Mouse (Mus musculus): ENCODE measurements at regions not wholly inside any gene's neighbourhood (a gene's known extent, or its start where the extent isn't known, plus 50 kb on each side); places are given as distances from the start of the nearest gene placed in this dataset.

DNA sequence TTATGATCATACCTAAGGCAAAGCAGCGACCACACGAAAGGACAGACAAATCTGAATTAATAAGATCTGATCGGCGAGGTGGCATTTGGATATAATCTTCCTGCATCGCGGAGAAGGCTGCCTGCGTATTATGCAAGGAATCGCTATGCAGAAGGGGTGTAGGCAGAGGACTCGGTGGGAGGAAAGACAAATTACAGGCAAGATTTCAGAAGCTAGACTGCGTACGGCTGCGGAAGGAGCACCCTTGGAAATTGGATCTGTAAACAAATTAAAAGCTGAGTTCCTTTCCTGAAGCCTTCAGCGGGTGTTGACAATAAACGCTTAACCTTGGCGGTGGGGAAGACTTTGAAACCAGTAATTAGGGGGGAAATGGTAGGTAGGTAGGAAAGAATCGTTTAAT is 257.3 kb downstream of the Barhl2 start:
- ATAC-seq (replicated peaks; ENCODE audit: poor library complexity): no peak

DNA sequence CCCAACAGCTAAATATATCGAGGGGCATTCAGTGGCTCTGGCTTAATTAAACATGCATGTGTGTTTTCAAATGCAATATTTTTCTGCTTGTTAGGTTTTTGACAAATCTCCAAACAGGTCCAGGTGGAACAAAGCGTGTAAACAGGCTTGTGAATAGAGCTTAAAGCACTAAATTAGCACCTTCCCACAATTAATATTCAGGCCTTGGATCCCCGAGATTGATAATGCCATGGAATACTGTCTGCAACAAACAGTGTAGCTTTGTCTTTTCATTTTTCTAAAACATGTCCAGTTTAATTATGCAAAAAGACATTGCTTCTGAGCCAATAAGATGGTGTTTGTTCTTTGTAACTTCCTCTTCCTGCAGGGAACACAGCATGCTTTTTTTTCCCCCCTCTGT is 258.9 kb downstream of the Barhl2 start:
- no peak for ATAC-seq (replicated peaks; ENCODE audit: poor library complexity)

DNA sequence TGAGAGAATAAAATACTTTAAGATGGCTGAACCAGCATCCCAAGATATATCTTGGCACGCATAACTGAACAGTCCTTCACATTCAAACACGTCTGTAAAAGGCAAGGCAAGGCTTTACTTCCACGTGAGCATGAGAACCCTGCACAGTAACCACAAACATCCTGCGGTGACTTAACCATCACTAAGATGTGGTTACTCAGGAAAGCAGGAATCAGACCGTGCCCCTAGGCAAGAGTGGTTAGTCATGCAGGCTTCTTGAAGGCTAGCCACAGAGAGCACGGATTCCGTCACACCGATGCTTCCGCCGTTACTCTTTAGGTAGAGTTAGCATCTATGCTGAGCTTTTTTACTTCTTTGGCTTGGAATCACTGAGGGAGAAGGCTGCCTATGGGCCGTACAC is 266.8 kb downstream of the Barhl2 start:
- no peak for ATAC-seq (replicated peaks; ENCODE audit: poor library complexity)

DNA sequence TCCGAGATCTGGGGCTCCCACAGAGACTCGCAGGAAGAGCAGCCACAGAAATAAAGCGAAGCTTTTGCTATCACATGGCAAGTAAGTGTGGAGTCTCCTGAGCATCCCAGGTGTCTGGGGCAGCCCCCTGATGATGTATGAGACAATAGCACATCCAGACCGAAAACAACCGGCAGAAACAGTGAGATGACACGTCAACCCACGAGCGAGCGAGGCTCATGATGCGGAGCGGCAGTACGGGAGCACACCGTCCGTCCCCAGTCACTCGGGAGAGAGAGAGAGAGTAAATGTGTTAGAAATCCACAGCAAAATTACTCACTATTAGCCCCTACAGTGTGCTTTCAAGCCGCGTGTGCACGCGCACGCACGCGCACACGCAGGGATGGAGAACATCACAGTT is 276.2 kb downstream of the Barhl2 start:
- ATAC-seq (replicated peaks; ENCODE audit: poor library complexity): no peak

DNA sequence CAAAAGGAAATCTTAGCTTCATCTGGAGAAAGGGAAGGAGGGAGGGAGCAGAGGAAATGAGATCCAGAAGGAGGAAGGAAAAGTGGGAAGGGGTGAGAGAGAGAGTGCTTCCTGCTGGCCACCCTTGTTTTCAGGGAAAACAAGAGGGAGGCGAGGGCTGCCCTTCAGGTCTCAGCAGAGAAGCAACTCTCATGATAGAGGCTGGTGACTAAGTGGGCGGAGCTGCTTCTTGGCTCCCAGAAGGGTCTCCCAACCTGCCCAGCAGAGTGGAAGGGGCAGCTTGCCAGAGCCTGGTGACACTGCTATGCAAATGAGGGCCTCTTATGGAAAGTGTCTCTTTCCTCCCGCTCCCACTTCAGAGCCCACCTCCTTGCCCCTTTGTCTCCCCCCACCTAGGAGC is 285.8 kb downstream of the Barhl2 start:
- ATAC-seq (replicated peaks; ENCODE audit: poor library complexity): no peak

DNA sequence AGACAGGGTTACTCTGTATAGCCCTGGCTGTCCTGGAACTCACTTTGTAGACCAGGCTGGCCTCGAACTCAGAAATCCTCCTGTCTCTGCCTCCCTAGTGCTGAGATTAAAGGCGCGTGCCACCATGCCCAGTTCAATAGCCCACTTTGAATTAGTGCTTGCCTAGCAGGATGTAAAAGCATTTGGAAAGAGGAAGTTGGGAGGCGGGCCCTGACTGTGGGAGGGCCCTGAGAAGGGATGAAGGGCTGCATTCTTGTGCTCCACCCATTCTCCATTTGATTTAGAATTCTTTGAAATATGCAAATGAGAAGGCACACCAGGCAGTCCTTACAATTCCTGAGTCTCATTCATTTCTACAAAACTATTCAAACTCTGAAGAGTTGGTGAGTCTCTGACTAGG is 287.6 kb downstream of the Barhl2 start:
- no peak for ATAC-seq (replicated peaks; ENCODE audit: poor library complexity)

DNA sequence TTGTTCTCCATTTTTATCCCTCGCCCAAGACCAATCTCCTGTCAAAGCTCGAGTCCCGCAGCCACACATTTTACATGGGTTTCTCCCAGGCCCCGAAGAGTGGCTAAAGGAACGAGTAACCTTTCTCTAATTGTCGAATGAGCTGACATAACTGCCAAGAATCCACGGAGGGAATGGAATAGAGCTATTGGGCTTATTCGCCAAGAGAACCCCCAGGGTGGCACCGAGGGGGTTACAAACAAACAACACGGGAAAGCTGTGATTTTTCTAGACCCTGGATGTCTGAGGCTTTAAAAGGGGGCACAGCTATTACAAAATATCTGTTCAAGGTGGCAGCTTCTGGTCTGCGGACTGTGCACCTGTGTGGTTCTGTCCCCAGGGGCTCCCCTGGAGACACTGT is 290.4 kb downstream of the Barhl2 start:
- ATAC-seq (replicated peaks; ENCODE audit: poor library complexity): no peak

DNA sequence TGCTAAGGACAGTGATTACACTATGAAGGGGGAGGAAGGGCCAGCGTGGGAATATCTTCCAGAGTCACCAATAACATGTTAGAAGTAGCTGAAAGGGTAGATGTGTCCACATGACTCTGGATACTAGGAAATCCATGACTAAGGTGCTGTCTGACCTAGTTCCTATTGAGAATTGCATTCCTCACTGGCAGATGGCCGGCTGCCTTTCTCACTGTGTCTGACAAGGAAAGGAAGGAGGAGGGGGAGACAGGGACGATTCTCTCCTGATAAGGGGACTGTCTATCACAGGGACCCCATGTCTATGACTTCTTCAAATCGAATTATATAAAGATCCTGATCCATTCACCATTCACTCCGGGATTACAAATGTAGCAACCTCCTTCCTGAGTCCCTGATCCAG is 289.9 kb downstream of the Zfp326 start:
- ATAC-seq (replicated peaks; ENCODE audit: poor library complexity): no peak

DNA sequence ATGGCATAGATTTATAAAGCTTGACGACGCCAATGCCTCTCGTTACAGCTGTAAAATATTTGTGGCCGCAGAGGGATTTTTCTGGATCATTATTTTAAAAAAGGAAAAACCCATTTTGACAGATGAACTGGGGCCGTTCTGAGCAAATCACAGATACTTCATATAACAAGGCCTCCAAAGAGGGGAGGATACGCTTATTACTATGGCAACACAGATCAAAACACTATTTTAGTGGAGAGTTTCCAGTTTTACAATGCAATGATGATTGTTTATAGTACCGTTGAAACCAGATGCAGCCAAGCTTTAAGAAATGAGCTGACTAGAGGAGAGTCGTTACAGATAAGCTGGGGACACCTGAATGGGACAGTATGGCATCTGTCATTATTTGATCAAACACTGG is 287.8 kb downstream of the Zfp326 start:
- no peak for ATAC-seq (replicated peaks; ENCODE audit: poor library complexity)

DNA sequence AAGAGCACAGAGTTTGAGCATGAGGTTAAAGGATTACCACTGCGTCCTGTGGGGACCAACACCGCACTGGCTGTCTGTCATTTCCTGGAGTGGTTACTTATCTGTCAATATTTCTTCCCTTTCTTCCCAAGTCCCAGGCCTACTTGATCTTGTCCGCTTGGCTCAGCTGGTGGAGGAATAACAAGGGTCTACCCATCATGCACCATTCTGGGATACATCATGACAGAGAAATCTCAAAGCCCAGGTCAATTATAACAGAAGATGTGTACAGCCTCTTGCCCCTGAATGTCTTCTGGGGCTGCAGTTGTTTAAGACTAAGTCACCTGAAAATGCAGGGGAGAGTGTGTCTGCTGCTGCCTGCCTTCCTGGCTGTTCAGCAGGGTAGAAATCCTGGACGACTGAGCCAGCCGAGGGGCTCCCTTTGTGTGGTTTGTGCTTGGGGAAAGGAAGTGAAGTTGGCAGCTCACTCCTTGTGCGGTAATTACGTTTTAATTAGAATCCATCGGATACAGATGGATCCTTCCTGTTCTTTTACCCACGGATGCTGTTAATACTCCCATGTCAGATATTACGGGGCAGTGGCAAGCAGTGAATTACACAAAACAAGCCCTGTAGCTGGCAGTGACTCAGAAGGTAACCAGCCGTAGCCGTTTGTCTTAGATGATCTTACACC is 286.8 kb downstream of the Zfp326 start:
- ATAC-seq (replicated peaks; ENCODE audit: poor library complexity): no peak

DNA sequence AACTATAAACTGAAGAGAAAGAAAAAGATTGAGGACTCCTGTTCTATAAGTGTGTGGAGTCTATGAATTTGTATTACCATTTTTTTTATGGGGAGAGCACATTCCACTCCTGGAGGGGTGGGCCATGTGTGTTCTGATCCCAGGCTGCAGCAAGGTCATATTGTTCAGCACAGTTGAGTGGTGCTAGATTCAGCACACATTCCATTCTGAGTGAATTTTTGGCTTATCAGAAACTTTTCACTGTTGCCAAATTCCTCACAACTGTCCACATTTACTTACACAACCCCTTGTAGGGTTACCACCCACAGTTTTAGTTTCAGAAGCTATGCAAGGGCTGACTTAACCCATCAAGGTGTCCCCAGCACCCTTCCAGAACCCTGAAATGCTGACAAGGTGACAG is 262.7 kb downstream of the Zfp326 start:
- ATAC-seq (replicated peaks; ENCODE audit: poor library complexity): no peak

DNA sequence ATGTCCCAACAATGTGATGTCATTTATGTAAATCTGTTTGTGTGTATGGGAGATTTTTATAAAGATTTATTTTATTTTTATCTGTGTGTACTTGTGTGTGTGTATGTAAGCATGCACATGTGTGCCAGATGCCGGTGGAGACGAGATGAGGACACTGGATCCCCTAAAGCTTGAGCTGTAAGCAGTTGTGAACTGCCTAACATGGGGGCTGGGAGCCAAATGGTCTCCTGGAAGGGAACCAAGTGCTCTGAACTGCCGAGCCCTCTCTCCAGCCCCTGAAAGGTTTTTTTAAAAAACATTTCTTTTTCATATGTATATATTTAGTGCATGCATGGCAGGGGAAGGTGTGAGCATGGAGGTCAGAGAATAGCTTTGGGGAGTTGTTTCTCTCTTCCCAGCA is 246.6 kb downstream of the Zfp326 start:
- ATAC-seq (replicated peaks; ENCODE audit: poor library complexity): no peak

DNA sequence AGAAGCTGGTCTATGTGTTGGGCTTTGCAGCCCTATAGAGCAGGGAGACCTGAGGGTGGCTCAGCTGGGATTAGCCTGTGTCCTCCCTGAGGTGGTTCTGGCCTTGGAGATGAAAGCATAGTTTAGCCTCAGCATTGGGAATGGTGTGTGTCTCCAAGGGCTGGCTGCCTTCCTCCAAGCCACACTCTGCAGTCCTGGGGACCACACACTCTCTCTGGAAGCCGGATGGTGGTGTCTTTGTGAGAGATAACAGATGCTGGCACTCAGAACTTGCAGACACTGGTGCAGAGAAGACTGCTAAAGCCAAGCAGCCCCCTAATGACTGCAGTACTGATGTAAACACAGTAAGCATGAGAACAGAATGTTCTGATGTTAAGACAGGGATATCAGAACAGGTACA is 243.2 kb downstream of the Zfp326 start:
- ATAC-seq (replicated peaks; ENCODE audit: poor library complexity): no peak

DNA sequence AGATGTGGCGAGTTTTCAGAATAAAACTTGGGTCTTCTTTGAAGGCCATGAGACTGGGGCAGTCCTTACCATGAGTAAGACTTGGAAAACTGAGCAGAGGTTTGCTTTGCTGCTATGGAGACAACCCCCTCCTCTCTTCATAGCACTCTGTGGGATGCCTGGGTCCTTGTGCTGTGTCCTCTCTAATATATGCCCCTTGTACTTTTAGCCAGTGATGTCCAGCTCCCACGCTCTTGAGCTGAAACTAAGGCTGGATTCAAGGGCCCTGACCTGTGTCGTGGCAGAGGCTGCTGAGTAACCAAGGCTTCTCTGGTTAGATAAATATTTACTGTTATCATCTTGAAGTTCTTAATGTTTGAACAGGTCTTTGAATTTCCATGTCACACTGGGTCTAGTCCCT is 236.8 kb downstream of the Zfp326 start:
- ATAC-seq (replicated peaks; ENCODE audit: poor library complexity): no peak

DNA sequence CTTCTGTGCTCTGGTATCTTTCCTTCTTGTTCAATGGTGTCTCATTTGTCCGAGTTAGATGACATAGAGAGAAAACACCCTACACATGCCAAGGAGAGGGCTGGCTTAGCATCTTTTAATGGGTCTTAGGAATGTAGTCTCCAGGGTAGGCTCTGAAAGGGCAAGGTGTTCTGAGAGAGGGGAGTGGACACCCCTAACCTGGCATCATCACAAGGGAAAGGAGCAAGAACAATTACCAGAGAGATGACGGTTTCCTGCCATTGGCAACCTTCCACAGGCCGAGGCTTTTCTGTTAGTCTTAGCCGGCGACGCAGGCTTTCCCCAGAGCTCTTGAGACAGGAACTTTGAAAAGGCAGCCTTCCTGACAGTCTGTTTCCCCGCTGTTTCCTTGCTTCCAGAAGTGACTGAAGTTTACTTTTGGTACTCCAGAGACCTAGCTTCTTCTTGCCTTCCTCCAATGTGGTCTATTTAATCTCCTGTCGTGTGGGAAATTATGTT is 232.2 kb downstream of the Zfp326 start:
- no peak for ATAC-seq (replicated peaks; ENCODE audit: poor library complexity)

DNA sequence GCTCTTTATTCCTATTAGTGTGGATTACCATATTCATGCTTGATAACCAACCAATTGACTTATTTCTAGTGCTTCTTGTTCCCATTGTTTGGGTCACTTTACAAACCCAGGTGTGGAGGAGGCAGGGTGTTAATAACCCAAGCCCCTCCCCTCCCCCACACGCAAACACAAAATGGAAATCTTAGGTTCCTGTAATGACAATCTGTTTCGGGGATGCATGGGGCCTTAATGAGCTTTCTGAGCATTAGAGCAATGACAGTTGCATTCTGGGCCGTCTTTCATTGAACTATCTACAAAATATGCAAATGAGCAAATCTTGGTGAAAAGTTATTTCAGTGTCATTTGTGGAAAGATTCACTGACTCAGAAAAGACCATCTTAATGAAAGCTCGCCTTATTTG is 225.9 kb downstream of the Zfp326 start:
- no peak for ATAC-seq (replicated peaks; ENCODE audit: poor library complexity)

DNA sequence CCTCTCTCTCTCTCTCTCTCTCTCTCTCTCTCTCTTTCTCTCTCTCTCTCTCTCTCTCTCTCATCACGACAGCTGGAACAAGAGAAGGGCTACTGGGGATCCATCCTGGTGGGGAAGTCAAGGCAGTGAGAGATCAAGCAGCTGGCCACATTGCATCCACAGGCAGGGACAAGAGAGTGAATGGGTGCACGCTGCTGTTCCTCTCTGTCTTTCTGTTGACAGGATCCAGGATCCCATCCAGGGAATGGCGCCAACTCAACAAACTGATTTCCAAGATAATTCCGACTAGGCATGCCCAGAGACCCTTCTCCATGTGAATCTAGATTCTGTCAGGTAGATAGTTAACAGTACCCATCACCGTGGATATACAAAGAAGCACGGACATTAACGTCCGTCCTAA is 222.5 kb downstream of the Zfp326 start:
- ATAC-seq (replicated peaks; ENCODE audit: poor library complexity): no peak

DNA sequence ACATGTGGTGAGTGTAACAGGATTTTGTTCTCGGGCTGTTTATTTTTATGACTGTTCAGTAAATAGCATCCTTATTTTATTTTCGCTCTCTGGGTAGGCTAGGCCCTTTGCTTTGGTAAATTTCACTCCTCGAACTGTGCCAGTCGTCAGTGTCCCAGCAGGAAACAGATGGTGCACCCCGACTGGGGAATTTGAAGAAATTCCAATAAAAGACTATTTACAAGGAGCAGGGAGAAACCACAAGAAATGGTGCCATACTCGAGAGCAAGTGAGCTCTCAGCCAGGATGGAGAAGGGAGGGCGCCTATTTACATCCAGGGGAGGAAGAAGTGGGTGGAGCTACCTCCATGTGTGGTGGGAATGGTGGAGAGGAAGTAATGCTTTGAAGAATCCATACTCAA is 213.0 kb downstream of the Zfp326 start:
- ATAC-seq (replicated peaks; ENCODE audit: poor library complexity): no peak

DNA sequence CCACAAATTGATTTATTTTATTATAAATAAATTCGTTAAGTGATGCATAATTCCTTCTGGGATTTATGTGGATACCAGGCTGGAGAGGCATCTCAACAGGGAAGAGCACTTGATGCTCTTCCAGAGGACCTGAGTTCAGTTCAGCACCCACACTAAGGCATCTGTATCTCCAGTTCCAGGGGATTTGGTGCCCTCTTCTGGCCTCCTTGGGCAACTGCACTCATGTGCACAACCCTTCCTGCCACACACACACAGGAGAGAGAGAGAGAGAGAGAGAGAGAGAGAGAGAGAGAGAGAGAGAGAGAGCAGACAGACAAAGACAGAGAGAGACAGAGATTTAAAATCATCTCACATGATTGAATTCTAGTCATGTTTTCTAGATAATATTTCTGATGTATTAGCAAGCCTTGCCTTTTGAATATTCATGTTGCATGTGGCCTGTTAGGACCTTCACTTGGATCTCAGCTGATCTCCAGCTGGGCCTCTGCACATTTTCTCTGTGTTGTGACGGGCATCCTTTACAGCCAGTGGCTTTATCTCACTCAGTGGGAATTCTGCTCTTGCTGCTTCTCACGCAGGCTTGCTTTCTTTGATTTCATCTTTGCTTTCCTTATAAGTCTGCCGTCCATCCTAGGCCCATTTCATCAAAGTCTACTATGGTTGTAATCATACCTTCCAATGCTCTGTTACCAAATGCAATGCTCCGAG is 212.3 kb downstream of the Zfp326 start:
- no peak for ATAC-seq (replicated peaks; ENCODE audit: poor library complexity)

DNA sequence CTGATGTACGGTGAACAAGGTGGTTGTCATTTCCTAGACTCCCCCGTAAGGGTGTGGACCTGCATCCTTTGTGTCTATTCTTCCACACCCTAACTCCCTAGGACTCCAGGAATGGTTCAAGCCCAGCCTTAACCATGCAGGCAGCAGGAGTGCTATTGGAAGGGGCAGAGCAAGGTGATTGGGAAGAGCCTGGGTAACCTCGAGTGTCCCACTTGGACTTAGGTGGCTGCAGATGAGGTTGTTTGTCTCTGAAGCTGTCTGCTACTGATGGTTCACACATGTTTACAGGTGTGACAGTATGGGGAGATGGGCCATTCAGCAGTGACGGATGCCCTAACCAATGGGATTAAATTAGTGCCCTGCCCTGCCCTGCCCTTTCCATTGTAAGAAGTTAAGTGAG is 207.4 kb downstream of the Zfp326 start:
- ATAC-seq (replicated peaks; ENCODE audit: poor library complexity): no peak

DNA sequence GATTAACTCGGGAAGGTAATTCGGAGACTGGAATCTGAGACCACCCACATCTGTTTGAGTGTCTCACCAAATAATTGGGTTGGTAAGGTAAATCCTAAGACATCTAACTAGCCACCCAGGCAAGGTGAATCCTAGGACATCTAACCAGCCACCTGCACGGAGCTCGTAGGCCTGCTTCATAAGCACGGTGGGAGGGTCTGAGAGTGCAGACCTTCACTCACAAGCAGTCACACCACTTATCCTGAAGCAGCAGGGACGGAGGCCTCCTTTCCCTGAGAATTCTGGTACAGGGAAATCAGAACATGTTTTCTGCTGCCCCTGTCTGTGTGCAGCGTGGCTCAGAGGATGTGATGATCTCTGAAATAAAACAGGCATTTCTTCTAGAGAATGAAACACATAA is 206.5 kb downstream of the Zfp326 start:
- no peak for ATAC-seq (replicated peaks; ENCODE audit: poor library complexity)

DNA sequence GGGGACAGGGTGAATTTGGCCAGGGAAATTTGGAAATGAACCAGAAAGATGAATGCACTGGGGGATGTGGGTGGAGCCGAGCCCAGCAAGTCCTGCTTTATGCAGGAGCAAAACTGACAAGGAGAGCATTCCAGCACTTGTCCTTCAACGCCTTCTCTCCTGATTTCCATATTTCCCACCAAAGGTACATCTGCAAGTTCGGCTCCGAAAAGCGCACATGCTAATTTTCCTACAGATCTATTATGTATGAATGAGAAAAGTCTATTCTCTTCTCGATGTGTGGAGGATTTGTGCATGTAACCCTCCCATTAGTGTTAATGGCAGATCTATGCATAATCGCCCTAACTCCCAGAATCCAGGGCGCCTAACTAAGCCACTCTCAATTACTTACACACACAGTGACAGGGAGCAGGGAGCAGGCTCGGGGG is 190.8 kb downstream of the Zfp326 start:
- ATAC-seq (replicated peaks; ENCODE audit: poor library complexity): no peak

DNA sequence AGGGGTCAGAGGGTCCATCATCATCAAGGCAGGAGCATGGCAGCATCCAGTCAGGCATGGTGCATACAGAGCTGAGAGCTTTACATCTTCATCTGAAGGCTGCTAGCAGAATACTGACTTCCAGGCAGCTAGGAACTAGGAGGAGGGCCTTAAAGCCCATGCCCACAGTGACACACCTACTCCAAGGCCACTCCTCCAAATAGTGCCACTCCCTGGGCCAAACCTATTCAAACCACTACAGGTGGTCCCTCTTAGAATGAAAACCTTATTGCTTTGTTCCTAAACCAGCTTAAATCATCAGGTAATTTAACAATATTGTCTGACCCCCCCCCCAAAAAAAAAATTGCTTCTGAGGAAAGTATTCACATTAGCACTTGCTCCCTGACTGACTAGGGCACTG is 190.3 kb downstream of the Zfp326 start:
- no peak for ATAC-seq (replicated peaks; ENCODE audit: poor library complexity)

Measured in megakaryocyte progenitor cell, adult 5-6 weeks (primary cell).